ENCODE assay signal across 19 mouse cellular contexts in genomic region chr3:109478297-109478696, GRCm38 (mm10).
"Had no signal": no experiment of that assay in that cellular context is flagged by ENCODE, and none has a peak within 500 bp of the region (broad histone marks: within the 10 kb centered on the region; RNA-seq: fewer than 3 reads in every experiment).

No protein-coding gene starts in this region.

- H3K4me3 ChIP-seq: intestine, embryonic 15.5 days; layer of hippocampus, adult 2 months; midbrain, embryonic 10.5 days; midbrain, embryonic 13.5 days; myocyte; neural tube, embryonic 13.5 days had no signal

- H3K36me3 ChIP-seq: intestine, embryonic 15.5 days; midbrain, embryonic 10.5 days; midbrain, embryonic 13.5 days; neural tube, embryonic 13.5 days had no signal

- H3K27me3 ChIP-seq: intestine, embryonic 15.5 days; midbrain, embryonic 13.5 days; neural tube, embryonic 13.5 days had no signal

- H3K9me3 ChIP-seq: intestine, embryonic 15.5 days; midbrain, embryonic 10.5 days; midbrain, embryonic 13.5 days; neural tube, embryonic 13.5 days had no signal

- H3K27ac ChIP-seq: intestine, embryonic 15.5 days; kidney, postnatal 0 days; layer of hippocampus, adult 2 months; liver, embryonic 14.5 days; midbrain, embryonic 10.5 days; midbrain, embryonic 13.5 days; neural tube, embryonic 13.5 days; stomach, postnatal 0 days had no signal

- H3K4me2 ChIP-seq: intestine, embryonic 15.5 days; liver, embryonic 11.5 days; midbrain, embryonic 13.5 days; neural tube, embryonic 13.5 days had no signal

- H3K4me1 ChIP-seq: midbrain, embryonic 10.5 days had no signal

- DNase-seq: kidney, adult 11 months; kidney, postnatal 25 days; layer of hippocampus, adult 9-11 months; lung, adult 18-20 months; right cerebral cortex, postnatal 4 days; thymus, adult 2 months; thymus, postnatal 14 days; thymus, postnatal 4 days had no signal

- ATAC-seq: intestine, embryonic 15.5 days; midbrain, embryonic 13.5 days; midbrain, embryonic 16.5 days had no signal

- H3K9ac ChIP-seq: intestine, embryonic 15.5 days; liver, embryonic 14.5 days; midbrain, embryonic 13.5 days; neural tube, embryonic 13.5 days had no signal
